Mouse (Mus musculus) spleen, adult 2 months (tissue): ENCODE measurements around the gene Arhgdia. TPM values are rescaled to one million over a fixed set of nuclear protein-coding genes. Genes with fewer than 3 reads are reported as not detected.

Source experiments
- DNase-seq, 2 experiments: peaks; one replicate each; pipeline versions ENCODE4 v3.0.0 to v3.0.0-alpha.2; 2012 to 2021; ENCODE audit warnings: low spot score in 2 of 2, low read depth in 1 of 2
- H3K27ac ChIP-seq: fragments of 200-500 bp; 2 replicates; pipeline ENCODE4 v1.5.1; 2012; ENCODE audit warnings: low read length, inconsistent platforms; ENCODE audit not compliant: insufficient read depth
- H3K27me3 ChIP-seq: fragments of 200-500 bp; 2 replicates; pipeline ENCODE4 v1.6.1; 2012; ENCODE audit warnings: mild to moderate bottlenecking, moderate library complexity, low read length, inconsistent platforms; ENCODE audit not compliant: control insufficient read depth, insufficient read depth
- H3K36me3 ChIP-seq: fragments of 200-500 bp; 2 replicates; pipeline ENCODE4 v1.6.1; 2012; ENCODE audit warnings: mild to moderate bottlenecking, low read length, inconsistent platforms; ENCODE audit not compliant: control insufficient read depth, insufficient read depth
- H3K4me1 ChIP-seq: fragments of 200-500 bp; 2 replicates; pipeline ENCODE4 v1.6.1; 2011; ENCODE audit warnings: inconsistent platforms; ENCODE audit not compliant: control insufficient read depth, insufficient read depth, insufficient read length
- H3K4me3 ChIP-seq: fragments of 200-500 bp; 2 replicates; pipeline ENCODE4 v1.5.1; 2011; ENCODE audit warnings: mild to moderate bottlenecking, inconsistent platforms; ENCODE audit not compliant: insufficient read depth, insufficient read length; ENCODE audit errors: extremely low read depth
- CTCF ChIP-seq: fragments of 200-500 bp; IDR thresholded peaks from 2 replicates; pipeline ENCODE4 v1.5.1; 2011; ENCODE audit warnings: mild to moderate bottlenecking, inconsistent platforms; ENCODE audit not compliant: insufficient read depth, insufficient read length, insufficient replicate concordance; ENCODE audit errors: extremely low read depth
- POLR2A ChIP-seq: fragments of 200-500 bp; IDR thresholded peaks from 2 replicates; pipeline ENCODE4 v1.6.1; 2011; ENCODE audit warnings: low read depth, low read length, inconsistent platforms
- WGBS: fragments of 180-500 bp; shearing (Covaris S2); methylation state at CpG from one replicate; pipeline ENCODE4 v1.1.7; 2018; 5-methylcytosine and 5-hydroxymethylcytosine counted together
- polyA plus RNA-seq: library from polyadenylated mRNA; depleted of rRNA; stranded (reverse); fragments of >200 nt; gene quantifications from 2 replicates; pipeline ENCODE4 v1.2.3, GENCODE M21; 2012

Gene Arhgdia
- polyA plus RNA-seq, 1 experiment, result 620 TPM

- H3K27me3 ChIP-seq, result no peaks in the 10 kb centered on the region
- H3K4me3 ChIP-seq, result no peak overlapping the region
- H3K36me3 ChIP-seq, result peaks cover 10% of the 10 kb centered on the region
- peak overlapping the region; percentile 81 for H3K27ac ChIP-seq
- peaks cover 48% of the 10 kb centered on the region for H3K4me1 ChIP-seq
- 80% methylated on average over 11 of the region's 11 CpGs for WGBS
- TF ChIP-seq POLR2A (no peak), CTCF (no peak)
- DNase-seq, result no peak
Measured at GRCm38 (mm10) chr11:120626785-120627467, 45.5 kb upstream of the Arhgdia start.

DNA sequence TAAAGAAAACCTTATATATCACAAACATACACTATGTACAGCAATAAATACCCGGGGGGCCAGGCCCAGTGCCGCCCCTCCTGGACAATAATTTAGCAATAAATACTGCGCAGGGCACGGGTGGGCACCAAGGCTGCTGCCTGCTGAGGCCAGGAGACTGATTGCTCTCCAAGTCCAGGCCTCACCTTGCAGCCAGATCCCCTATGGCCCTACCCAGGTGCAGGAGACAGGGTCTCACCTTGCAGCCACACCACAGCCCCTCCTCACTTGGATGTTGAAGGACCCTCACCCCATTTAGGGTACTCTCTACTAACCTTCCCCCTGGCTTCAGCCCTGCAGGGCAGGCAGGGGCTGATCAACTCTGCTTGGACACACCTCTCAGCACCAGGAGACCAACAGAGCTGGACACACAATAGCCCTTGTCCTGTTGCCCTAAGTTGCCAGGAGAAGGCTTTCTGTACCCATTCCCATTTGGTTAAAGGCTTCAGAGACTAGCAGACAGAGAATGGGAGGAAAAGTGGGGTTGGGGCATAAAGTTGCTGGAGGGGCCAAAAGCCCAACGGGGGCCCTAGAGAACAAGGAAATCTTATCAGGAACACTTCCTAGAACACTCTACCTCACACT is 43.8 kb upstream of the Arhgdia start, which contains the start of gene Sirt7:
Gene Sirt7 (minus strand): TSS at position 89 of the 624 bp plus-strand sequence.
- no peaks in the 10 kb centered on the region for H3K27me3 ChIP-seq
- no peak for DNase-seq
- H3K36me3 ChIP-seq, result peaks cover 23% of the 10 kb centered on the region
- WGBS, result 11% methylated on average over 5 of the region's 5 CpGs
- TF ChIP-seq POLR2A (no peak), CTCF (no peak)
- H3K4me3 ChIP-seq, result peak within 1 kb of the TSS; percentile 95
- peaks cover 33% of the 10 kb centered on the region for H3K4me1 ChIP-seq
- peak within 1 kb of the TSS; percentile 75 for H3K27ac ChIP-seq

DNA sequence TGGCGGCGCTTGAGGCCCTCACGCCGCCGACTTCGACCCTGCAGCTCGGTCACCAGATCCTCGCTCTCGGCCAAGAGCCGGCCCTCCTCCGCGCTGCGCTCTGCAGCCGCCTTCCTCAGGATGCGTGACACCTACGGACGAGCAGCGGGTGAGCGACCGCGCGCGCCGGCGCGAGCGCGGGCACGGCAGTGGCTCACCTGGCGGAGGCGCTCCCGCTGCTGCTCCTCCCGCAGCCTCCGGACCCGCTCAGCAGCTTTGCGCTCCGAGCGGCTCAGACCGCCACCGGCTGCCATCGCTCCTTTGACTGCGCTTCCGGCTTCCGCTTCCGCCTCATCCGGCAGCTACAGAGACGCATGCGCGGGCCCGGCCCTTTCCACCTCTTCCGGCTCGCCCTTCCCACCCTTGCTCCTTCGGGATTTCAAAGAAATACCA is 43.3 kb upstream of the Arhgdia start:
- DNase-seq, result peak; percentile 59 to 86
- no peaks in the 10 kb centered on the region for H3K27me3 ChIP-seq
- under 1% methylated on average over 51 of the region's 53 CpGs for WGBS

GRCm38 (mm10) chr11:120623961-120624679 is 42.7 kb upstream of the Arhgdia start:
- no peak for TF ChIP-seq POLR2A
- TF ChIP-seq CTCF, result peak; percentile 77; the same call in 1 of the 2 replicates
- Histone ChIP-seq H3K27ac (peak overlapping the region; percentile 75), H3K27me3 (no peaks in the 10 kb centered on the region), H3K4me1 (peaks cover 21% of the 10 kb centered on the region), H3K36me3 (peaks cover 30% of the 10 kb centered on the region), H3K4me3 (peak overlapping the region; percentile 95)
- WGBS, result 12% methylated on average over 30 of the region's 30 CpGs
- DNase-seq, result peak in 1 of 2 experiments; percentile 78

More for the DNA sequence above, 43.3 kb upstream of the Arhgdia start:
- no peak for TF ChIP-seq CTCF
- TF ChIP-seq POLR2A, result peak; percentile 92
- H3K4me3 ChIP-seq, result peak overlapping the region; percentile 95
- H3K4me1 ChIP-seq, result peaks cover 27% of the 10 kb centered on the region
- peaks cover 29% of the 10 kb centered on the region for H3K36me3 ChIP-seq
- H3K27ac ChIP-seq, result peak overlapping the region; percentile 75

DNA sequence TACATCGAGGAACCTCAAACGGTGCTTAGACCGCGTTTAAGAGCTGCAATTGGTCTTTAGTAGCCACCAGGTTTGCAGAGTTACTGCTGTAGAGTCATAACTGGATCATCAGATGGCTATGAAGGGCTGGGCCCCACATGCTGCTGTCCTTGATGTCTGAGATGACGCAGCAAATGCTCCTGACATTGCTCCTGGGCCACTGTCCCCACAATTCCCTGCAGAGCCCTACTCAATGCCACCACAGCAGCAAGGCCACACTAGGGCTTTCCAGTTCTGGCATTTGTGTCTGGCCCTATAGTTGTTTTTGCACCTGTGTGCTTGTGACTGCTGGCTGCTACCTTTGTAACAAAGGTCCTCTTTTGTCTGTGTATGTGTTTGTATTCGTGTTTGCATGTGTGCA is 41.4 kb upstream of the Arhgdia start:
- WGBS, result 95% methylated on average over 6 of the region's 6 CpGs
- no peak for DNase-seq
- TF ChIP-seq POLR2A, result no peak
- TF ChIP-seq CTCF, result no peak
- H3K4me3 ChIP-seq, result no peak overlapping the region
- H3K4me1 ChIP-seq, result peaks cover 14% of the 10 kb centered on the region; the same call in 1 of the 2 replicates
- peaks cover 39% of the 10 kb centered on the region for H3K36me3 ChIP-seq
- H3K27me3 ChIP-seq, result no peaks in the 10 kb centered on the region
- H3K27ac ChIP-seq, result no peak overlapping the region

GRCm38 (mm10) chr11:120620195-120620594 is 38.8 kb upstream of the Arhgdia start:
- DNase-seq, result no peak
- Histone ChIP-seq H3K4me3 (no peak overlapping the region), H3K27ac (no peak overlapping the region), H3K27me3 (no peaks in the 10 kb centered on the region), H3K4me1 (peaks cover 10% of the 10 kb centered on the region; the same call in 1 of the 2 replicates), H3K36me3 (peaks cover 39% of the 10 kb centered on the region)
- no peak for TF ChIP-seq POLR2A
- no peak for TF ChIP-seq CTCF
- WGBS, result 93% methylated on average over 14 of the region's 14 CpGs
